Mouse (Mus musculus) MEL (cell line): ENCODE measurements around the gene Nt5c2. TPM values are rescaled to one million over a fixed set of nuclear protein-coding genes. Genes with fewer than 3 reads are reported as not detected.
A peak's percentile ranks its signal among the peaks of the same experiment; 100 is the strongest.

Experiments used
- DNase-seq: peaks from one replicate; pipeline ENCODE4 v3.0.0; 2011; ENCODE audit warnings: low read depth, low spot score
- H3K27ac ChIP-seq: 2 replicates; pipeline ENCODE4 v1.5.1; 2012; ENCODE audit warnings: low read depth, mild to moderate bottlenecking, control low read depth, low read length, moderate library complexity; ENCODE audit not compliant: control insufficient read depth
- H3K27me3 ChIP-seq, 2 experiments: fragments of 150-350 bp in 1 of 2; sonication (generic) in 1 of 2; 2 replicates each; pipeline ENCODE4 v1.6.1; 2012; ENCODE audit warnings: low read length in 2 of 2, mild to moderate bottlenecking in 2 of 2, improper control_type of control experiment in 1 of 2, moderate library complexity in 1 of 2; ENCODE audit not compliant: insufficient read depth in 2 of 2, control insufficient read depth in 1 of 2
- H3K36me3 ChIP-seq, 2 experiments: 2 replicates each; pipeline ENCODE4 v1.6.1; 2012 to 2014; ENCODE audit warnings: low read length in 2 of 2, improper control_type of control experiment in 1 of 2, inconsistent platforms in 1 of 2, mild to moderate bottlenecking in 1 of 2; ENCODE audit not compliant: insufficient read depth in 2 of 2, control insufficient read depth in 1 of 2
- H3K4me1 ChIP-seq, 2 experiments: fragments of 150-350 bp in 1 of 2; sonication (generic) in 1 of 2; 2 replicates each; pipeline ENCODE4 v1.6.1; 2012; ENCODE audit warnings: low read length in 2 of 2, improper control_type of control experiment in 1 of 2, mild to moderate bottlenecking in 1 of 2; ENCODE audit not compliant: insufficient read depth in 2 of 2, control insufficient read depth in 1 of 2
- H3K4me3 ChIP-seq, 2 experiments: fragments of 150-350 bp in 1 of 2; sonication (generic) in 1 of 2; 2 replicates each; pipeline ENCODE4 v1.5.1; 2012; ENCODE audit warnings: low read depth in 2 of 2, low read length in 2 of 2, mild to moderate bottlenecking in 2 of 2, moderate library complexity in 2 of 2, control low read depth in 1 of 2, improper control_type of control experiment in 1 of 2; ENCODE audit not compliant: control insufficient read depth in 1 of 2, insufficient read depth in 1 of 2
- H3K79me2 ChIP-seq: 2 replicates; pipeline ENCODE4 v1.6.1; 2012; ENCODE audit warnings: mild to moderate bottlenecking, low read length, moderate library complexity; ENCODE audit not compliant: control insufficient read depth, poor library complexity, insufficient read depth
- H3K9ac ChIP-seq: 2 replicates; pipeline ENCODE4 v1.6.1; 2012; ENCODE audit warnings: low read depth, mild to moderate bottlenecking, control low read depth, low read length, moderate library complexity; ENCODE audit not compliant: control insufficient read depth, poor library complexity, severe bottlenecking
- H3K9me3 ChIP-seq: fragments of 150-350 bp; sonication (generic); replicated peaks from 2 replicates; pipeline ENCODE4 v1.6.1; 2012; ENCODE audit warnings: mild to moderate bottlenecking, low read length, improper control_type of control experiment, moderate library complexity; ENCODE audit not compliant: insufficient read depth
- BHLHE40 ChIP-seq: IDR thresholded peaks from 2 replicates; pipeline ENCODE4 v1.6.1; 2012; ENCODE audit warnings: low read depth, mild to moderate bottlenecking, inconsistent platforms, low read length, improper control_type of control experiment, borderline replicate concordance
- CHD2 ChIP-seq: IDR thresholded peaks from 2 replicates; pipeline ENCODE4 v1.6.1; 2011; ENCODE audit warnings: low read length, improper control_type of control experiment
- CTCF ChIP-seq, 3 experiments: IDR thresholded peaks in 2 of 3; conservative IDR thresholded peaks in 1 of 3; 2 replicates each; pipeline ENCODE4 v1.5.1; 2011 to 2012; ENCODE audit warnings: low read length in 3 of 3, low read depth in 2 of 3, mild to moderate bottlenecking in 2 of 3, improper control_type of control experiment in 1 of 3, inconsistent platforms in 1 of 3, mixed read lengths in 1 of 3, moderate library complexity in 1 of 3; ENCODE audit not compliant: control insufficient read depth in 1 of 3, insufficient read depth in 1 of 3, poor library complexity in 1 of 3, severe bottlenecking in 1 of 3
- E2F4 ChIP-seq: IDR thresholded peaks from 2 replicates; pipeline ENCODE4 v1.6.1; 2011; ENCODE audit warnings: low read depth, low read length, improper control_type of control experiment, borderline replicate concordance
- ELF1 ChIP-seq: IDR thresholded peaks from 2 replicates; pipeline ENCODE4 v1.6.1; 2014; ENCODE audit warnings: low read depth, mild to moderate bottlenecking, inconsistent platforms, low read length, improper control_type of control experiment, moderate library complexity
- EP300 ChIP-seq, 2 experiments: IDR thresholded peaks; 2 replicates each; pipeline ENCODE4 v1.6.1; 2011; ENCODE audit warnings: improper control_type of control experiment in 2 of 2, low read length in 2 of 2, low read depth in 1 of 2, mild to moderate bottlenecking in 1 of 2
- ETS1 ChIP-seq: IDR thresholded peaks from 2 replicates; pipeline ENCODE4 v1.6.1; 2012; ENCODE audit warnings: low read depth, mild to moderate bottlenecking, inconsistent platforms, low read length, improper control_type of control experiment, moderate library complexity
- GATA1 ChIP-seq: IDR thresholded peaks from 2 replicates; pipeline ENCODE4 v1.6.1; 2011; ENCODE audit warnings: low read depth, low read length, improper control_type of control experiment
- HCFC1 ChIP-seq: IDR thresholded peaks from 2 replicates; pipeline ENCODE4 v1.6.1; 2012; ENCODE audit warnings: low read depth, mild to moderate bottlenecking, inconsistent platforms, low read length, improper control_type of control experiment, moderate library complexity
- JUND ChIP-seq: IDR thresholded peaks from 2 replicates; pipeline ENCODE4 v1.6.1; 2011; ENCODE audit warnings: low read depth, mild to moderate bottlenecking, improper control_type of control experiment, low read length
- MAX ChIP-seq: IDR thresholded peaks from 2 replicates; pipeline ENCODE4 v1.6.1; 2011; ENCODE audit warnings: low read length, improper control_type of control experiment
- MAZ ChIP-seq: IDR thresholded peaks from 2 replicates; pipeline ENCODE4 v1.6.1; 2012; ENCODE audit warnings: low read depth, mild to moderate bottlenecking, inconsistent platforms, low read length, improper control_type of control experiment
- MXI1 ChIP-seq: IDR thresholded peaks from 2 replicates; pipeline ENCODE4 v1.6.1; 2011; ENCODE audit warnings: mild to moderate bottlenecking, low read depth, low read length, improper control_type of control experiment
- MYB ChIP-seq: IDR thresholded peaks from 2 replicates; pipeline ENCODE4 v1.6.1; 2011; ENCODE audit warnings: mild to moderate bottlenecking, low read depth, low read length, improper control_type of control experiment
- NRF1 ChIP-seq: IDR thresholded peaks from 2 replicates; pipeline ENCODE4 v1.6.1; 2014; ENCODE audit warnings: low read depth, mild to moderate bottlenecking, inconsistent platforms, low read length, improper control_type of control experiment, moderate library complexity; ENCODE audit not compliant: poor library complexity, insufficient read depth, severe bottlenecking
- POLR2A ChIP-seq, 2 experiments: IDR thresholded peaks; 2 replicates each; pipeline ENCODE4 v1.6.1; 2011 to 2012; ENCODE audit warnings: low read length in 2 of 2, mild to moderate bottlenecking in 2 of 2, control low read depth in 1 of 2, improper control_type of control experiment in 1 of 2, low read depth in 1 of 2, moderate library complexity in 1 of 2; ENCODE audit not compliant: control insufficient read depth in 1 of 2, insufficient read depth in 1 of 2, poor library complexity in 1 of 2
- POLR2AphosphoS2 ChIP-seq: IDR thresholded peaks from 2 replicates; pipeline ENCODE4 v1.6.1; 2011; ENCODE audit warnings: low read length, improper control_type of control experiment
- POLR2AphosphoS5 ChIP-seq: IDR thresholded peaks from 2 replicates; pipeline ENCODE4 v1.6.1; 2012; ENCODE audit warnings: low read depth, borderline replicate concordance, mild to moderate bottlenecking, inconsistent platforms, low read length, moderate library complexity, mixed read lengths
- RCOR1 ChIP-seq: IDR thresholded peaks from 2 replicates; pipeline ENCODE4 v1.6.1; 2012; ENCODE audit warnings: low read depth, mild to moderate bottlenecking, inconsistent platforms, low read length, improper control_type of control experiment
- SIN3A ChIP-seq: IDR thresholded peaks from 2 replicates; pipeline ENCODE4 v1.6.1; 2012; ENCODE audit warnings: low read length, improper control_type of control experiment, inconsistent platforms
- SMC3 ChIP-seq: IDR thresholded peaks from 2 replicates; pipeline ENCODE4 v1.6.1; 2011; ENCODE audit warnings: low read depth, low read length, improper control_type of control experiment
- TAL1 ChIP-seq: IDR thresholded peaks from 2 replicates; pipeline ENCODE4 v1.6.1; 2012; ENCODE audit warnings: mild to moderate bottlenecking, inconsistent platforms, low read length, moderate library complexity, mixed read lengths
- TCF12 ChIP-seq: IDR thresholded peaks from 2 replicates; pipeline ENCODE4 v1.6.1; 2014; ENCODE audit warnings: low read depth, mild to moderate bottlenecking, inconsistent platforms, low read length, improper control_type of control experiment, moderate library complexity
- ZKSCAN1 ChIP-seq: IDR thresholded peaks from 2 replicates; pipeline ENCODE4 v1.6.1; 2012; ENCODE audit warnings: low read depth, mild to moderate bottlenecking, inconsistent platforms, low read length, improper control_type of control experiment, moderate library complexity
- polyA plus RNA-seq, 2 experiments: library from polyadenylated mRNA; stranded (reverse) in 1 of 2; unstranded in 1 of 2; fragments of >175 nt in 1 of 2; fragments of >200 nt in 1 of 2; gene quantifications; 2 replicates each; pipeline versions ENCODE4 v1.2.1 to v1.2.4; 2012; ENCODE audit warnings: low replicate concordance in 2 of 2, low read depth in 1 of 2; ENCODE audit not compliant: insufficient read length in 2 of 2, insufficient read depth in 1 of 2, missing spikeins in 1 of 2
- total RNA-seq: library from RNA; depleted of rRNA; stranded (reverse); fragments of 300-350 nt; gene quantifications from 2 replicates; pipeline ENCODE4 v1.2.3, GENCODE M21; 2012

The Nt5c2 gene
- total and polyA plus RNA-seq, 3 experiments = 64.6 to 455 (median 147) TPM

GRCm38 (mm10) chr19:46846459-46846858 is 168.5 kb downstream of the Nt5c2 start:
- DNase-seq = peak; percentile 77
- no peaks in the 10 kb centered on the region for H3K79me2 ChIP-seq
- H3K9ac ChIP-seq = peak overlapping the region; percentile 41
- TF ChIP-seq MYB = peak; percentile 57; the same call in 1 of the 2 replicates
- TF ChIP-seq SMC3 = no peak
- no peak for TF ChIP-seq POLR2AphosphoS2
- TF ChIP-seq MXI1 = peak; percentile 53; the same call in 1 of the 2 replicates
- peak; percentile 38 for TF ChIP-seq TAL1
- 0 out of 2 replicates have a peak, but pooled peaks have one; percentile 5 for TF ChIP-seq ZKSCAN1
- TF ChIP-seq BHLHE40 = peak; percentile 63; the same call in 1 of the 2 replicates
- peak; percentile 53 for TF ChIP-seq RCOR1
- TF ChIP-seq POLR2A (IDR thresholded peaks at IDR 0.05; ENCODE audit: control insufficient read depth in 1 of 2, insufficient read depth in 1 of 2, low read depth in 1 of 2, low read length in 2 of 2, poor library complexity in 1 of 2) = no peak
- 0 out of 2 replicates have a peak, but pooled peaks have one; percentile 15 for TF ChIP-seq NRF1
- TF ChIP-seq HCFC1 = no peak
- TF ChIP-seq ETS1 = peak; percentile 89
- TF ChIP-seq E2F4 = no peak
- TF ChIP-seq SIN3A = peak; percentile 81
- TF ChIP-seq CTCF (IDR thresholded peaks at IDR 0.05 in 2 of 3, conservative IDR thresholded peaks at IDR 0.05 in 1 of 3; ENCODE audit: control insufficient read depth in 1 of 3, insufficient read depth in 1 of 3, low read depth in 2 of 3, low read length in 3 of 3, poor library complexity in 1 of 3, severe bottlenecking in 1 of 3) = no peak
- peak; percentile 87 for TF ChIP-seq GATA1
- peak; percentile 34; the same call in 1 of the 2 replicates for TF ChIP-seq MAX
- TF ChIP-seq EP300 (IDR thresholded peaks at IDR 0.05; ENCODE audit: low read depth in 1 of 2, low read length in 2 of 2) = peak; percentile 75
- 0 out of 2 replicates have a peak, but pooled peaks have one; percentile 24 for TF ChIP-seq ELF1
- TF ChIP-seq MAZ = 0 out of 2 replicates have a peak, but pooled peaks have one; percentile 46
- TF ChIP-seq JUND = no peak
- TF ChIP-seq TCF12 = peak; percentile 76
- TF ChIP-seq POLR2AphosphoS5 = no peak
- TF ChIP-seq CHD2 = no peak
- peaks cover 38 to 51% of the 10 kb centered on the region in 2 experiments for H3K4me1 ChIP-seq
- H3K27me3 ChIP-seq = no peaks in the 10 kb centered on the region
- peak overlapping the region; percentile 73 for H3K27ac ChIP-seq
- H3K36me3 ChIP-seq = peaks cover 0 to 49% of the 10 kb centered on the region in 2 experiments; a peak in 2 of 4 replicates
- peak overlapping the region; percentile 13 to 42 for H3K4me3 ChIP-seq
- no peaks in the 10 kb centered on the region for H3K9me3 ChIP-seq
